Mouse (Mus musculus): ENCODE measurements at regions not wholly inside any gene's neighbourhood (a gene's known extent, or its start where the extent isn't known, plus 50 kb on each side); places are given as distances from the start of the nearest gene placed in this dataset.

GRCm38 (mm10) chr16:54440932-54441331, 856.9 kb downstream of the Zpld1 start:
- Histone ChIP-seq H3K4me3 (ENCODE audit: insufficient read depth, low read depth, low read length) (no peak overlapping the region), H3K4me1 (ENCODE audit: control insufficient read depth, insufficient read depth, low read length) (no peaks in the 10 kb centered on the region), H3K27ac (ENCODE audit: insufficient read depth, low read depth, low read length) (no peak overlapping the region)
- TF ChIP-seq POLR2A (IDR thresholded peaks at IDR 0.05; ENCODE audit: insufficient read depth, low read depth, low read length) (no peak), CTCF (IDR thresholded peaks at IDR 0.05; ENCODE audit: insufficient read depth, low read depth, low read length) (no peak)
- 96% methylated on average over 2 of the region's 2 CpGs for WGBS

- 69% methylated on average over 3 of the region's 3 CpGs for WGBS
- Histone ChIP-seq H3K4me1 (ENCODE audit: control insufficient read depth, insufficient read depth, low read length) (no peaks in the 10 kb centered on the region), H3K27ac (ENCODE audit: insufficient read depth, low read depth, low read length) (no peak overlapping the region), H3K4me3 (ENCODE audit: insufficient read depth, low read depth, low read length) (no peak overlapping the region)
- TF ChIP-seq POLR2A (IDR thresholded peaks at IDR 0.05; ENCODE audit: insufficient read depth, low read depth, low read length) (no peak), CTCF (IDR thresholded peaks at IDR 0.05; ENCODE audit: insufficient read depth, low read depth, low read length) (no peak)
These were observed 891.1 kb downstream of the Zpld1 start for GRCm38 (mm10) chr16:54406638-54407037.

- WGBS = 21% methylated on average over 3 of the region's 3 CpGs
- H3K4me1 ChIP-seq (ENCODE audit: control insufficient read depth, insufficient read depth, low read length) = peaks cover 3% of the 10 kb centered on the region; the same call in 1 of the 2 replicates
- H3K27ac ChIP-seq (ENCODE audit: insufficient read depth, low read depth, low read length) = peak overlapping the region; percentile 37; the same call in 1 of the 2 replicates
- TF ChIP-seq POLR2A (IDR thresholded peaks at IDR 0.05; ENCODE audit: insufficient read depth, low read depth, low read length) = no peak
- TF ChIP-seq CTCF (IDR thresholded peaks at IDR 0.05; ENCODE audit: insufficient read depth, low read depth, low read length) = no peak
- H3K4me3 ChIP-seq (ENCODE audit: insufficient read depth, low read depth, low read length) = no peak overlapping the region
These were observed 913.8 kb downstream of the Zpld1 start for GRCm38 (mm10) chr16:54384019-54384418.

DNA sequence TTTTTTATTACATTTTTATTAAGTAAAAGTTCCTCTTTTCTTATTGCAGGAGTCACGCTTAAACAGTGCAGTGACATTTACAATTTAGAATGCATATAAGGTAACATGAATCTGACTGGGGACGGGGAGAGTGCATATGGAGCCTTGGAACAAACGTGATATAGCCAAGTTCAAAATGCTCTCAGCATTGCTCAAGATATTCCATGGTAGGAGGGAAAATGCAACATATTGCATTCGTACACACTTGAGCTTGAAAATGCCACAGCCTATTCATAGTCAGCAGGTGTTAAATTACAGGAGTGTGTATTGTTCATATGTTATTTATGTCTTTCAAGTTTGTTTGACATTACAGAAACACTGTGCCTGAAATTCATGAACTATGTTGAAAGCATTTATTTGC, 922.8 kb downstream of the Zpld1 start:
- H3K4me3 ChIP-seq (ENCODE audit: insufficient read depth, low read depth, low read length) = no peak overlapping the region
- TF ChIP-seq CTCF (IDR thresholded peaks at IDR 0.05; ENCODE audit: insufficient read depth, low read depth, low read length) (no peak), POLR2A (IDR thresholded peaks at IDR 0.05; ENCODE audit: insufficient read depth, low read depth, low read length) (no peak)
- no peaks in the 10 kb centered on the region for H3K4me1 ChIP-seq (ENCODE audit: control insufficient read depth, insufficient read depth, low read length)
- H3K27ac ChIP-seq (ENCODE audit: insufficient read depth, low read depth, low read length) = no peak overlapping the region
- WGBS = 64% methylated on average over 4 of the region's 4 CpGs

DNA sequence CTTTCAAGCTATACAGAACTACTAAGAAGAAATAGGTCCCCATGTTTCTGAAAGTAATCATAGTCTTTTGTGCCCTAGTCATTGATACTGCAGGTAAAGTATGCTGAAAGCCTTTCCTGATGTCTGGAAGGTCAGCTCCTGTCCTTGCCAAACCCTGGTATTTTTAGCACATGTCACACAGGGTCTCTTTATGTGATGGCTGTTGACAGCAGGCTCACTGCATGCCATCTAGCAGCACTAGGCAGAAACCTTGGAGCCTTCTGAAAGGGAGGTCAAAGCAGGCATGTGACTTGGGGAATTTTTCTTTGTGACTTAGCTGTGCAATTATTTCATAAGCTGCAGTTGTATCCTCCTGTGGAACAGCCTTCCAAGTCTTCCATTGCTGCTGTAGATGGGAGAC, 943.4 kb downstream of the Zpld1 start:
- Histone ChIP-seq H3K4me3 (ENCODE audit: insufficient read depth, low read depth, low read length) (no peak overlapping the region), H3K4me1 (ENCODE audit: control insufficient read depth, insufficient read depth, low read length) (no peaks in the 10 kb centered on the region), H3K27ac (ENCODE audit: insufficient read depth, low read depth, low read length) (no peak overlapping the region)
- TF ChIP-seq CTCF (IDR thresholded peaks at IDR 0.05; ENCODE audit: insufficient read depth, low read depth, low read length) = no peak
- TF ChIP-seq POLR2A (IDR thresholded peaks at IDR 0.05; ENCODE audit: insufficient read depth, low read depth, low read length) = no peak

DNA sequence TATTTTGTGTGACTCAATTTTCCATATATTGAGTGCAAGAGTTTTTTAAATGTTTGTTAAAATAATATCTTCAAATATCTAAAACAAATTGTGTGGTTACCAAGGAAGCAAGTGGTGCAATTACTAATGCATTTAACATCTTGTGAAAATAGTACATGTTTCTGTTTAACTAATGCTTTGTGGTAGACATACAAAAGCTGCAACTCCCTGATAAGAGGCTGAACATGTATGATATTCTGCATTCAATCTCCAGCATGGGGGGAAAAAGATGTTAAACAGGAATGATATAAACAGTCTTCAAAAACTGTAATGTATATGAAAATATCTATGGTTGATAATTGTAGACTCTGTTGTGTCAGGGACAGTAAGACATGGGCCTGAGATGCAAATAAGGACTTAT, 949.0 kb downstream of the Zpld1 start:
- H3K4me1 ChIP-seq (ENCODE audit: control insufficient read depth, insufficient read depth, low read length) = no peaks in the 10 kb centered on the region
- H3K4me3 ChIP-seq (ENCODE audit: insufficient read depth, low read depth, low read length) = no peak overlapping the region
- TF ChIP-seq POLR2A (IDR thresholded peaks at IDR 0.05; ENCODE audit: insufficient read depth, low read depth, low read length) = no peak
- TF ChIP-seq CTCF (IDR thresholded peaks at IDR 0.05; ENCODE audit: insufficient read depth, low read depth, low read length) = no peak
- H3K27ac ChIP-seq (ENCODE audit: insufficient read depth, low read depth, low read length) = no peak overlapping the region

- TF ChIP-seq POLR2A (IDR thresholded peaks at IDR 0.05; ENCODE audit: insufficient read depth, low read depth, low read length) (no peak), CTCF (IDR thresholded peaks at IDR 0.05; ENCODE audit: insufficient read depth, low read depth, low read length) (no peak)
- 57% methylated on average over 2 of the region's 2 CpGs for WGBS
- no peak overlapping the region for H3K27ac ChIP-seq (ENCODE audit: insufficient read depth, low read depth, low read length)
- no peak overlapping the region for H3K4me3 ChIP-seq (ENCODE audit: insufficient read depth, low read depth, low read length)
- no peaks in the 10 kb centered on the region for H3K4me1 ChIP-seq (ENCODE audit: control insufficient read depth, insufficient read depth, low read length)
These were observed 951.5 kb downstream of the Zpld1 start for GRCm38 (mm10) chr16:54346086-54346789.
